Mouse (Mus musculus): ENCODE data around the gene Gm6377.

Gm6377 gene

DNA sequence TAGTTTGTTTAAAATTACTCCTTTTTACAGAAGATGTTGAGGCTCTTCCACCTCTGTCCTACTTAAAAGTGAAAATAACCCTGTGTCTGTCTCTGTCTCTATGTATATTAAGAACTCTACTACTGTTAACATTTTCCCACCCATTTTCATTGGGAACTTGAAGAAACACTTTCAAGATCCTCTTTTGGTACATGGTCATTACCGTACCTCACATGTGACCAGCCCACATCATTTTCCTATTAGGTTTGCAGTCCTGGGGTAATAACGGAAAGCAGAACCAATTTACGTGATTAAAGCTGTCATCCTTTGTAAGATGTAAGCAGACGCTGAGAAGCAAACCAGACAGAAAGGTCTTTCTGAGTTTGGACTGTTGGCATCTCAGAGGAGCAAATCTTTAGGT is at the start of gene Gm6377:
Gene Gm6377, plus strand, starts transcription at position 289 of the 400 bp plus-strand sequence.
- DNase-seq (ENCODE audit: low spot score), result no peak

DNA sequence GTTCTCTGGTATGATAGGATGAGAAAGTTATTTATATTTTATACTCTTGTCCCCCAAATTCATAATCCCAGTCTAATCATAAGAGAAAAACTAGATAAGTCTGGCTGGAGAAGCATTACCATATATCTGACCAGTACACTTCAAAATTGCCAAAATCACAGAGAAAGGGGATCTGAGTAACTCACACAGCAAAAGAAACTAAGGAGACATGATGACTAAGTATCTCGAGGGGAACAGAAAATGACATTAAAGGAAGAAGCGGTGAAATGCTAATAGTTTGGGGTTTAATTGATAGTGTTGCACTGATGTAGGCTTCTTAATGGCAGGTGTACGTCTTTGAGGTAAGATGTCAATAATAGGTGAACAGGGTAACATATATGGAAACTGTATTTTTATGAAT is 49.4 kb upstream of the Gm6377 start:
- no peak for DNase-seq (ENCODE audit: low spot score)

DNA sequence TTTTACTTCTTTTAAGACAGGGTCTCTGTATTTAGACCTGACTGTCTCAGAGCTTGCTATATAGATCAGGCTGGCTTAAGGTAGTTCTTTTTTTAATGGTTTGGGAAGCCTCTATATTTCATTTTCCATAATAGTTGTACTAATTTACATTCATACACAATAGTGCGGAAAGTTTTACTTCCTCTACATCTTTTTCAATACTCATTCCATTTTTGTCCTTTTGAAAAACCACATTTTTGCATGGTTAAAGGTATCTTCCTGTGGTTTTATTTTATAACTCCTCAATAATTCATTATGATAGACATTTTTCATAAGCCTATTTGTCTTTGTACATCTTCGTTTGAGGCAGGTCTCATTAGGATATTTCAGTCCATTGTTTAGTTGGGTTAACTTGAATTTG is 45.3 kb upstream of the Gm6377 start:
- DNase-seq (ENCODE audit: low spot score), result no peak

DNA sequence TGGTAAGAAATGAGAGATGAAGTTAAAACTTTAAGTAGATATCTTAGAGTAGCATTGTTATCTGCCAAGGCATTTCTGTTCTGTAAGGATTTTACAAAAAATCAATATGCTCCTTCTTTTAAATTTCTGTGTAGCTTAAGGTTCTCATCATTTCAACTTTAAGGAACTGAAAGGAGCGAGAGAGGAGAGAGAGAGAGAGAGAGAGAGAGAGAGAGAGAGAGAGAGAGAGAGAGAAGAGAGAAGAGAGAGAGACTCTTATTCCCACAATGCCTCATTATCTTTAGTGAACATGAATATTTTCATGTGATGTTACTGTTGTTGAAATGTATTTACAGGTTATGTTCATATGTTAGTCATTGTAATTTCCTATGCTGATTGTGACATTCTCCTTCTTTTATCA is 36.2 kb upstream of the Gm6377 start:
- no peak for DNase-seq (ENCODE audit: low spot score)

DNA sequence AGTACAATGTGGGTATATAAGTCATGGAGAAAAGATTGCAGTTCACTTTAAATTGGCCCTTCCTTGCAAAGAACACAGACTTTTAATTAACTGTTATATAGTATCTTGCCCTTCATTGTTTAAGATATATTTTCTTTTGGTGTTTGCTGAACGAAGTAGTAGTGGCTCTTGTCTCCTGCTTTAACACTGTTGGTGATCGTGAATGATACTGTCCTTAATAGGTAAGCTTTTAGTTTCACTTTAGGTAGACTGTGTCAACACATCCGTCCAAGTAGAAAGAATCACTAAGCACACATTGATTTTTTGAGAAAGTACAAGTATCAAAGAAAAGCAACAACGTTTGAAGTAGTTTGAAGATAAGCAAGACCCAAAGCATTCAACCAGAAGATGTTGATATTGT is 35.7 kb upstream of the Gm6377 start:
- DNase-seq (ENCODE audit: low spot score), result no peak

DNA sequence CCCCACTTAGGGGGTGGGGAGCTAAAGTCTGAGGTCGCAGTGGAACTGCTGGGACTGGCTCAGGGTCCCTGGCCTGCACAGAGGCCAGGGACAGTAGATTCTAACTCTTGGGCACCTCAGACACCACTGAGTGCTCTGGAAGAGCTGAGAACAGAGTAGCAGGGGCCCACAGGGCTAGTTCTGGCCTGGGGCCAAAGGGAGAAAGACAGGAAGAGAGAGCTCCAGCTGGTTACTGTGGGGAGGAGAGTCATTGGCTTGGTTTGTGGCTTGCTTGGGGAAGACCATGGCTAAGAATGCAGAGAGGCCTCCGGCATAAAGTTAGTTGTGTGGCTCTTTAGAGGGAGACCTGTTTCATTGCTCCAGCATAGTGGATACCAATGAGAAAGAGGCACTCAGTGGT is 21.5 kb upstream of the Gm6377 start:
- no peak for DNase-seq (ENCODE audit: low spot score)

DNA sequence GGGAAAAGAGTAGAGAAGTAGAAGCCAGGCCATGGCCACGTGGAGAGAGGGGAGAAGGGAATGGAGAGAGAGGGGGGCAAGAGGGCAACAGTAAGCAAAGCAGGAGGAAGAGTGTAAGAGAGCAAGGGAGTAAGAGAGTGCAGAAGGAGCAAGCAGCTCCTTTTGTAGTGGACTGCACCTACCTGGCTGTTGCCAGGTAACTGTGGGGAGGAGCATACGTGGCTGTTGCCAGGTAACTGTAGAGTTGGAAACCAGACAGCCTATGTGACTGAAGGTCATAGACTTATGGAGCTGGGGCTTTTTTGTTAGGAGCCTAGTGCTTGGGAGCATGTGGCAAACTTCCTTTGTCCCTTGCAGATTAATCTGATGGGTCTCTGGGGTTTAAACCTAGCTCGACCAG is 21.1 kb upstream of the Gm6377 start:
- no peak for DNase-seq (ENCODE audit: low spot score)

DNA sequence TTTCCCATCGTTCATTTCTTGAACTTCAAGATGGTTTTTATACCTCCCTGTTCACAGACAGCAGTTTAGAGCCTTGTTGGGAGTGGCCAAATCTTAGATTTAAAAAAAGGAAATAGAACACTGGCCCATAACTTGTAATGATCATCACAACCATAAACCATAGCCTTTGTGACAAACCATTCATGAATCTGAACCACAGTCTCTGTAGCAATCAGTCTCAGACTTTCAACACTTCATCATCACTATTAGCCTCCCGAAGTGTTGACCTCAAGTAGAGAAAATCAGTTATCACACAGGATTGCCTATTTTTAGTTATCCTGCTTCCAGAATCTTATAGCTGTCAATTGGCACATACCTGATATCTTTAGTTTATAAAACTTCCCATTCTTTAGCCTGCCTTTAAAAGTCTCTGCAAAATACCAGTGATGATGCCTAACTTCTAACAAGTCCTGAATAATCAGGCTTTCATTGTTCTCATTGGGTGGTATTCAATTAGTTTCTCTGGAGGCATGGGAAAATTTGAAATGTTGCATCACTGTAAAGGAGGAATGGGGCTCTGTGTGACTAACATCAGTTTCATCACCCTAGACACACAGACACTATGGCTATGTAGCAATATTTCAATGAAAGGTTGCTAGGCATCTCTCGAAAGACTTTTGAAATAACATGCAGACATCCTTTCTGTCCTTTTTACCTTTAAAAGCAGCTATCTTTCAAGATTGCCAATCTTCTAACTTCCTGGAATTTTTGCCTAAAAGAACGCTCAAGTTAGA is 11.7 kb upstream of the Gm6377 start:
- DNase-seq (ENCODE audit: low spot score), result no peak

DNA sequence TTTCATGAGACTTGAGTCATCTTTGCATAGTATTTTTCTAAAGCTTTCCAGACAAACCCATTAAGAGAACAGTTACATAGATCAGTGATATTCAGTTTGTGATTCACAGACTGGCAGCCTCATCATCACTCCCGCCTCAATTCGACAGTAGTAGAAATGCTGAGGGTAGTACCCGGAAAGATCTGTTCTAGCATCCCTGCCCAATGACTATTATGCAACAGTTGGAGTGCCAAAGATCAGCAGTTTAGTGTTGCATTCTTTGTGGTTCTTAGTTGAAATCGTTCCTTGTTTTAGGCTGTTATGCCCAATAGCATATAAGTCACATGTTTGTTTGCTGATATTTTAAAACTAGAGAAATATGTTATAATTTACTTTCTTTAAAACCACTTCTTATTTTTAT is 6.9 kb upstream of the Gm6377 start:
- no peak for DNase-seq (ENCODE audit: low spot score)

DNA sequence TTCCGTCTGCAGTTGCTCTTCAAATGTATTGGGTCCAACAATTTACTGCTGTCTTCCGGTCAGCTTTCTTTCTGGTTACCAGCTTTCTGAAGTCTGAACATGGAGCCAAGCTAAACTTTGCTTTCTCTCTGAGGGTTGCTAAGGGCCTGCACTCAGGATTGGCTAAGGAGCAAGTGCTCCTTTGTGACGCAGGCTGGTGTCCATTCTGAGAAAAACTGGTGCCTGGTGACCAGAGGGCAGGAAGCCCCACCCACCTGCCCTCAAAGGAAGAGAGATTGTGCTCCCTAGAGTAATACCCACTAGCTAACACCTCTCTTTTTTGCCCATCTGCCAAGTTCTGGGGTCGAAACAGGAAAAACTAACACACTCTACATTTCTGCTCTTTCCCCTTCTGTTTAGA is 5.6 kb upstream of the Gm6377 start:
- DNase-seq (ENCODE audit: low spot score), result no peak

DNA sequence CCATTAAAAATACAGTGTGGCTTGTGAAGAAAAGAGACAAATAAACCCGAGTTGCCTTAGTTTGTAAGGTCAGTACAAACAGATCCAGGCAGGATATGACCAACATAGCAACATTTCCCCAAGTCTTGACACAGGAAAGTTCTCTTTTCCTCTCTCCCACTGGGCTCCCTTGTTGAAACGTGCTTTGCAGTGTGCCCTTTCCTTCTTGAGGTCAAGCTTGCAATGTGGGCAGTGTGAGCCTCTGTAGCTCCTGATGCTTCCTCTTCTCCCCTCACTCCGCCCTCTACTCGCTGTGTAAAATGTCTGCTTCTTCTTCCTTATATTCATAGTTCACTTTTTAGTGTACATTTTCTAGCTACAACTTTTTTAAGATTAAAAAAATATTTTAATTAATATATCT is 5.1 kb upstream of the Gm6377 start:
- no peak for DNase-seq (ENCODE audit: low spot score)

DNA sequence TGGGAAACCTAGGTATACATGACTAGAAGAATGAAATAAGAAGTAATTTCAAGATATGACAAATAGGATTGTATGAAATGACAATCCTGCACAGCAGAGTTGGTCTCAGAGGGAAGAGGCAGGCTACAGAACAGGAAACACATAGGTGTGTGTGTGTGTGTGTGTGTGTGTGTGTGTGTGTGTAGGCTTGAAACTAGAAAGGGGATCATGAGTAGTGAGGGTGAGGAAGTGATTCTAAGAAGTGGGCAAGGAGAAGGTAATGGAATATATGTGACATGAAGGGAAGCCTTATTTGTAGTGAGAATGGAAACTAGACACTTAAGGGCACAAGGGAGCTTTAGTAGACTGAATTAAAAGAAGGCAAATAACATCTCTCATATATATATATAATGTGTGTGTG is 11.3 kb downstream of the Gm6377 start:
- no peak for DNase-seq (ENCODE audit: low spot score)

DNA sequence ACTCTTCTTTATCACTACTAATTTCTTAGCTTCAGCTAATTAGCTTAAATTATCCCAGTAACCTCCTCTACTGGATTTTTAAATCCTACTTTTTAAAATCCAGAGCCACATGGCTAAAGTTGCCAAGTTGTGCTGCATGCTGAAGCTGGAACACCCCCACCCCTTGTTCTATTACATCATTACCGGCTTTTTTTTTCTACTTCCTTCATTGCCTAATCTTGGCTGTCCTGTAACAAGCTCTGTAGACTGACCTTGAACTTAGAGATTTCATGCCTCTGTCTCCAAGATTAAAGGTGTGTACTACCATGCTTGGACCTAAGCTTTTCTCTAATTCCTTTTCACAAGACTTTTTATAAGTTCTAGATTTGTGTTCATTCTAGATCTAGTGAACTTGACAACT is 32.2 kb downstream of the Gm6377 start:
- DNase-seq (ENCODE audit: low spot score), result no peak

DNA sequence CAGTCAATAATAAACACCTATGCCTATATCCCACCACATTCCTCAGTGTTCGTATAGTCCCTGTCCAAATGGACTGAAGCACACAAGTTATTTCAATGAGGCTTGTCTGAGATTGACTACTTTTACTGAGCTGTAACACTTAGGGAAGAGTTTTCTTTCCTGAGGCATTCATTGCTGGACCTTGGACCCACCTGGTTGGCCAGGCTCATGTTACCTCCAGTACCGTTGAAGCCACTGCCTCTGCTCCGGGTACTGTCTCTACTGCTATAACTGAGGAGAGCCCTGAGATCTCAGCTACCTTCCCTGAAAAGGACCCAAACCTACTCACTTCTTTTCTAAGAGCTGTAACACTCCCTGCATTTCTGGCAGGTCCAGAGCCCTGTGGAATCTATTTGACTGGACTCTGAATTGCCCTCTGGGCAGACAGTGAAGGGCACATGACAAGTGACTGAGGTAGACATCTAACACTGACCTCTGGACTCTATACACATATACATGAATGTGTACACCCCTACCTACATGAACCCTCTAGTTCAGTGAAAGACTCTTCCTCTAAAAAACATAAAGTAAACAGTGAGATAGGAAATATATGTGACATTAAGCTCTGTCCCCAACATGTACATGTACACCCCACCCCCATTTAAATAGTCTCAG is 39.0 kb downstream of the Gm6377 start:
- no peak for DNase-seq (ENCODE audit: low spot score)

DNA sequence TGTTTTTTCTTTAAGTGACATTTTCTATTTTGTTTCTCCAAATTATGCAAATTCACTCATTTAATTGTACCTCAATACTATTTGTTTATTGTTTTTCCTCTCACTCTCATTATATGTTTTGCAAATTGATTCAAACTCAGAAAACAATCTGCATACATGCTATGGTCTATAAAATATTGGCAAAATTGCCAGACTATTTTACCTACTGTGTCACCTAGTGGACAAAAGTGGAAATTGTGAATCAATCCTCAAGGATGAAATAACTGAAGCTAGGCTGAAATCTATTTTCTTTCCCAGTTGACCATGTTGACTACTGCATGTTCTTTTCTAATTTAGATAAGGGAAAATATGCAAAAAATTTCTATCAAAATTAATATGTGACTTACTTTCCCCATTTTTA is 41.6 kb downstream of the Gm6377 start:
- no peak for DNase-seq (ENCODE audit: low spot score)
